Mouse (Mus musculus) thymus, postnatal 14 days (tissue): Measurements from ENCODE around the gene Ptger2.

Experiments
- DNase-seq: peaks from one replicate; pipeline ENCODE4 v3.0.0; 2021

The Ptger2 gene

GRCm38 (mm10) chr14:45049689-45050418 lies 61.9 kb downstream of the Ptger2 start:
- DNase-seq = no peak

DNA sequence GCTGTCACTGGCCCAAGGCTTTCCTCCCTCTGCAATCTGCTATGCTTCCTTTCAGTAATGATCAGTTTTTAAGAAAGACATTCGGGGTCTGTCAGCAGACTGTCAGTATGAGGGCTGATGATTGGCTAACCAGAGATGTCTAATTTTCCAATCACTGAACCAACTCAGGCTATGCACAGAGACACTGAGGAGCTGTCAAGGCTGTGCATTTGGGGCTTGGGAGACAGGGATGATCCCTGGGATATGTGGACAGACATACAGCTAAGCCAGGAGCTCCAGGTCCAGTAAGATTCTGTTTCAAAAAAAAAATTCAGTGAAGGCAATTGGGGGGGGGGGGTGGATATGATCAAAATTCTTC lies 62.4 kb downstream of the Ptger2 start:
- DNase-seq = no peak

DNA sequence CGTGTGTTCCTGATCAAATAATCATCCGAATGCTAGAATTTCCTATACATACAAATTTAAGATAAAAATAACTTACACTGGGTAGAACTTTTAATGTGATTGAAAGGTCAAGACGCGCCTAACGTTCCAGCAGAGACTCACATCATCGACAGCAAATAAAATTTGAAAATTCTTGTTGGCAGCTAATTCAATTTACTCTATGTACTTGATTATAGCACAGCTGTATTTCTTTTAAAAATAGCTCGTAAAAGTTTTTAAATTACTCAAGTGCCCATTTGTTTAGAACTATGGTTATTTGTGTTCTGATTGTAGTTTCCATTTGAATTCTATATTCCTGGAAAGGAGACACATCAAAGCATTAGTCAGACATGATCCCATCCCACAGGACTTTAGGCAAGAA lies 63.1 kb downstream of the Ptger2 start:
- no peak for DNase-seq
